Mouse (Mus musculus) neural tube, embryonic 14.5 days (tissue): Measurements from ENCODE around the gene Cyp4f16. TPM values are rescaled to one million over a fixed set of nuclear protein-coding genes. Genes with fewer than 3 reads are reported as not detected.
"Not testable (repeated sequence)": the region's sequence is repeated elsewhere in the genome, so short reads cannot be mapped to it uniquely, and the experiment has no call there.

Source experiments
- ATAC-seq: fragments of 200-750 bp; cut with Nextera tagmentation; 2 replicates; pipeline ENCODE4 v1.8.0; 2017; ENCODE audit warnings: low read depth, mild to moderate bottlenecking, moderate TSS enrichment, moderate library complexity
- H3K27ac ChIP-seq: fragments of 300-500 bp; sonication (generic); 2 replicates; pipeline ENCODE4 v1.5.1; 2014; ENCODE audit warnings: low read depth, mild to moderate bottlenecking, control low read depth, low read length, moderate library complexity, mixed read lengths
- H3K27me3 ChIP-seq: fragments of 300-500 bp; sonication (generic); 2 replicates; pipeline ENCODE4 v1.6.1; 2014; ENCODE audit warnings: low read length; ENCODE audit not compliant: control insufficient read depth, insufficient read depth
- H3K36me3 ChIP-seq: fragments of 300-500 bp; sonication (generic); 2 replicates; pipeline ENCODE4 v1.6.1; 2014; ENCODE audit warnings: low read length, mixed read lengths; ENCODE audit not compliant: control insufficient read depth, insufficient read depth
- H3K4me1 ChIP-seq: fragments of 300-500 bp; sonication (generic); 2 replicates; pipeline ENCODE4 v1.6.1; 2014; ENCODE audit warnings: low read length; ENCODE audit not compliant: control insufficient read depth, insufficient read depth
- H3K4me2 ChIP-seq: fragments of 300-500 bp; sonication (generic); 2 replicates; pipeline ENCODE4 v1.6.1; 2014; ENCODE audit warnings: mild to moderate bottlenecking, low read depth, low read length, control low read depth
- H3K4me3 ChIP-seq: fragments of 300-500 bp; sonication (generic); 2 replicates; pipeline ENCODE4 v1.5.1; 2014; ENCODE audit warnings: low read depth, low read length, control low read depth, mixed read lengths
- H3K9ac ChIP-seq: fragments of 300-500 bp; sonication (generic); replicated peaks from 2 replicates; pipeline ENCODE4 v1.6.1; 2014; ENCODE audit warnings: low read depth, mild to moderate bottlenecking, control low read depth, low read length, mixed read lengths
- H3K9me3 ChIP-seq: fragments of 300-500 bp; sonication (generic); 2 replicates; pipeline ENCODE4 v1.6.1; 2016; ENCODE audit warnings: low read length; ENCODE audit not compliant: control insufficient read depth
- WGBS: fragments of 180-500 bp; shearing (Covaris S2); extraction: QIAGEN DNeasy Blood & Tissue Kit; methylation state at CpG from one replicate; pipeline ENCODE4 v1.1.7; 2014; 5-methylcytosine and 5-hydroxymethylcytosine counted together
- polyA plus RNA-seq: library from polyadenylated mRNA; unstranded; fragments of >200 nt; fragmentation: Nextera tagmentation; extraction: Ambion mirVana; gene quantifications from 2 replicates; pipeline ENCODE4 v1.2.1, GENCODE M21; 2014

The Cyp4f16 gene
- 14.0 and 19.0 TPM in 2 replicates for polyA plus RNA-seq

GRCm38 (mm10) chr17:32536051-32536866 is at the start of gene Cyp4f16:
TSS of gene Cyp4f16 (plus strand) at chr17:32536558.
- H3K36me3 ChIP-seq, H3K27ac ChIP-seq, H3K9me3 ChIP-seq, H3K27me3 ChIP-seq, H3K4me1 ChIP-seq: not testable (repeated sequence)
- 11% methylated on average over 5 of the region's 5 CpGs for WGBS
- peak; percentile 95 for ATAC-seq
- Histone ChIP-seq H3K4me2 (peak within 1 kb of the TSS; percentile 56), H3K4me3 (peak within 1 kb of the TSS; percentile 29), H3K9ac (peak within 1 kb of the TSS; percentile 46)

- Histone ChIP-seq H3K27me3 (no peaks in the 10 kb centered on the region), H3K27ac (no peak overlapping the region), H3K4me3 (peak overlapping the region; percentile 16; the same call in 1 of the 2 replicates), H3K4me2 (peak overlapping the region; percentile 38; the same call in 1 of the 2 replicates), H3K9ac (no peak overlapping the region), H3K4me1 (no peaks in the 10 kb centered on the region), H3K36me3 (no peaks in the 10 kb centered on the region), H3K9me3 (no peaks in the 10 kb centered on the region)
- 0 out of 2 replicates have a peak, but pooled peaks have one; percentile 34 for ATAC-seq
- 10% methylated on average over 30 of the region's 30 CpGs for WGBS
Observed at GRCm38 (mm10) chr17:32492349-32492980, 43.9 kb upstream of the Cyp4f16 start.

GRCm38 (mm10) chr17:32494601-32495000 is 41.8 kb upstream of the Cyp4f16 start:
- ATAC-seq = peak; percentile 72; the same call in 1 of the 2 replicates
- H3K9me3 ChIP-seq = no peaks in the 10 kb centered on the region
- H3K4me2 ChIP-seq = no peak overlapping the region
- H3K27me3 ChIP-seq = no peaks in the 10 kb centered on the region
- no peaks in the 10 kb centered on the region for H3K4me1 ChIP-seq
- no peaks in the 10 kb centered on the region for H3K36me3 ChIP-seq
- H3K9ac ChIP-seq = no peak overlapping the region
- 71% methylated on average over 1 of the region's 1 CpGs for WGBS
- no peak overlapping the region for H3K4me3 ChIP-seq
- H3K27ac ChIP-seq = no peak overlapping the region

- H3K9ac ChIP-seq, H3K9me3 ChIP-seq, H3K36me3 ChIP-seq, ATAC-seq, H3K4me2 ChIP-seq, H3K4me3 ChIP-seq, H3K27me3 ChIP-seq, H3K4me1 ChIP-seq, H3K27ac ChIP-seq: not testable (repeated sequence)
- WGBS = 88% methylated on average over 4 of the region's 4 CpGs
Observed at GRCm38 (mm10) chr17:32500511-32500910, 35.8 kb upstream of the Cyp4f16 start.

- Histone ChIP-seq H3K4me2 (no peak overlapping the region), H3K9ac (no peak overlapping the region), H3K27ac (no peak overlapping the region), H3K9me3 (no peaks in the 10 kb centered on the region), H3K27me3 (no peaks in the 10 kb centered on the region), H3K4me3 (no peak overlapping the region), H3K36me3 (no peaks in the 10 kb centered on the region), H3K4me1 (0 out of 2 replicates have a peak, but pooled peaks cover 8% of the 10 kb centered on the region)
- WGBS = 73% methylated on average over 3 of the region's 3 CpGs
- ATAC-seq = no peak
Observed at GRCm38 (mm10) chr17:32501051-32501450, 35.3 kb upstream of the Cyp4f16 start.

GRCm38 (mm10) chr17:32503111-32503510 is 33.2 kb upstream of the Cyp4f16 start:
- WGBS = 75% methylated on average over 2 of the region's 2 CpGs

GRCm38 (mm10) chr17:32505851-32506728 is 30.3 kb upstream of the Cyp4f16 start, which contains the start of gene Cyp4f17:
TSS of gene Cyp4f17 (plus strand) at chr17:32506050.
- Histone ChIP-seq H3K9me3 (no peaks in the 10 kb centered on the region), H3K27me3 (no peaks in the 10 kb centered on the region), H3K27ac (peak within 1 kb of the TSS; percentile 69), H3K4me2 (peak within 1 kb of the TSS; percentile 95), H3K4me3 (peak within 1 kb of the TSS; percentile 42), H3K4me1 (peaks cover 14% of the 10 kb centered on the region), H3K36me3 (no peaks in the 10 kb centered on the region), H3K9ac (peak within 1 kb of the TSS; percentile 61)
- ATAC-seq = peak; percentile 91
- WGBS = 2% methylated on average over 27 of the region's 30 CpGs

More at GRCm38 (mm10) chr17:32503111-32503510, 33.2 kb upstream of the Cyp4f16 start:
- no peak for ATAC-seq
- Histone ChIP-seq H3K4me1 (peaks cover 14% of the 10 kb centered on the region), H3K9ac (no peak overlapping the region), H3K27me3 (no peaks in the 10 kb centered on the region), H3K4me2 (no peak overlapping the region), H3K9me3 (no peaks in the 10 kb centered on the region), H3K4me3 (no peak overlapping the region), H3K27ac (no peak overlapping the region), H3K36me3 (no peaks in the 10 kb centered on the region)

GRCm38 (mm10) chr17:32506729-32507245 is 29.6 kb upstream of the Cyp4f16 start:
- Histone ChIP-seq H3K36me3 (no peaks in the 10 kb centered on the region), H3K4me3 (peak overlapping the region; percentile 42), H3K4me1 (peaks cover 14% of the 10 kb centered on the region), H3K9ac (peak overlapping the region; percentile 61), H3K27me3 (no peaks in the 10 kb centered on the region), H3K9me3 (no peaks in the 10 kb centered on the region), H3K4me2 (peak overlapping the region; percentile 95), H3K27ac (peak overlapping the region; percentile 69)
- ATAC-seq = peak; percentile 32; the same call in 1 of the 2 replicates
- 42% methylated on average over 9 of the region's 9 CpGs for WGBS
